Mouse (Mus musculus): ENCODE results near the gene Olfr781. TPM values are rescaled to one million over a fixed set of nuclear protein-coding genes. Genes with fewer than 3 reads are reported as not detected.
"Not testable (repeated sequence)": the region's sequence is repeated elsewhere in the genome, so short reads cannot be mapped to it uniquely, and the experiment has no call there.

Gene Olfr781
- polyA plus RNA-seq, 1 experiment = not detected

GRCm38 (mm10) chr10:129357307-129357706 is 28.7 kb downstream of the Olfr781 start:
- no peak overlapping the region for H3K4me3 ChIP-seq (ENCODE audit: low read depth, low read length)
- peaks cover 34% of the 10 kb centered on the region for H3K9me3 ChIP-seq (replicated peaks; ENCODE audit: control insufficient read depth, insufficient read depth, low read length, poor library complexity, severe bottlenecking)
- no peaks in the 10 kb centered on the region for H3K4me1 ChIP-seq (ENCODE audit: control insufficient read depth, insufficient read depth, low read length)
- no peak overlapping the region for H3K27ac ChIP-seq (ENCODE audit: insufficient read depth, low read length)
- no peak for TF ChIP-seq POLR2A (IDR thresholded peaks at IDR 0.05; ENCODE audit: insufficient read depth, low read length)
- TF ChIP-seq EP300 (IDR thresholded peaks at IDR 0.05; ENCODE audit: insufficient read depth, low read depth, low read length) = no peak
- no peak for TF ChIP-seq CTCF (IDR thresholded peaks at IDR 0.05; ENCODE audit: low read depth, low read length)
- H3K27me3 ChIP-seq (ENCODE audit: control insufficient read depth, insufficient read depth, low read length, poor library complexity, severe bottlenecking) = no peaks in the 10 kb centered on the region
- H3K9ac ChIP-seq (ENCODE audit: low read depth, poor library complexity, severe bottlenecking) = no peak overlapping the region
- no peaks in the 10 kb centered on the region for H3K36me3 ChIP-seq (ENCODE audit: control insufficient read depth, insufficient read depth, low read length, poor library complexity, severe bottlenecking)

- H3K4me1 ChIP-seq (ENCODE audit: control insufficient read depth, insufficient read depth, low read length); H3K27me3 ChIP-seq (ENCODE audit: control insufficient read depth, insufficient read depth, low read length, poor library complexity, severe bottlenecking); H3K27ac ChIP-seq (ENCODE audit: insufficient read depth, low read length); H3K4me3 ChIP-seq (ENCODE audit: low read depth, low read length); H3K36me3 ChIP-seq (ENCODE audit: control insufficient read depth, insufficient read depth, low read length, poor library complexity, severe bottlenecking); H3K9ac ChIP-seq (ENCODE audit: low read depth, poor library complexity, severe bottlenecking): not testable (repeated sequence)
- H3K9me3 ChIP-seq (replicated peaks; ENCODE audit: control insufficient read depth, insufficient read depth, low read length, poor library complexity, severe bottlenecking) = peaks cover 13% of the 10 kb centered on the region; the same call in 1 of the 2 replicates
Observed at GRCm38 (mm10) chr10:129374051-129374450, 45.4 kb downstream of the Olfr781 start.

Other genes with a start within 250 kb of the Olfr781 start
- not detected in 2 replicates for gene Olfr767, start 245.9 kb upstream of the Olfr781 start, polyA plus RNA-seq (2011; ENCODE audit: insufficient read depth, insufficient read length, low read depth, missing spikeins)
- gene Olfr768, start 229.5 kb upstream of the Olfr781 start, polyA plus RNA-seq (2011; ENCODE audit: insufficient read depth, insufficient read length, low read depth, missing spikeins) = not detected in 2 replicates
- gene Olfr769, start 211.0 kb upstream of the Olfr781 start, polyA plus RNA-seq (2011; ENCODE audit: insufficient read depth, insufficient read length, low read depth, missing spikeins) = not detected in 2 replicates
- gene Olfr770, start 189.9 kb upstream of the Olfr781 start, polyA plus RNA-seq (2011; ENCODE audit: insufficient read depth, insufficient read length, low read depth, missing spikeins) = not detected in 2 replicates
- not detected in 2 replicates for gene Olfr771, start 164.1 kb upstream of the Olfr781 start, polyA plus RNA-seq (2011; ENCODE audit: insufficient read depth, insufficient read length, low read depth, missing spikeins)
- not detected in 2 replicates for gene Olfr772, start 150.9 kb upstream of the Olfr781 start, polyA plus RNA-seq (2011; ENCODE audit: insufficient read depth, insufficient read length, low read depth, missing spikeins)
- not detected in 2 replicates for gene Olfr773, start 141.4 kb upstream of the Olfr781 start, polyA plus RNA-seq (2011; ENCODE audit: insufficient read depth, insufficient read length, low read depth, missing spikeins)
- not detected in 2 replicates for gene Olfr774, start 92.7 kb upstream of the Olfr781 start, polyA plus RNA-seq (2011; ENCODE audit: insufficient read depth, insufficient read length, low read depth, missing spikeins)
- gene Olfr775, start 80.4 kb upstream of the Olfr781 start, polyA plus RNA-seq (2011; ENCODE audit: insufficient read depth, insufficient read length, low read depth, missing spikeins) = not detected in 2 replicates
- gene Olfr776, start 69.7 kb upstream of the Olfr781 start, polyA plus RNA-seq (2011; ENCODE audit: insufficient read depth, insufficient read length, low read depth, missing spikeins) = not detected in 2 replicates
- not detected in 2 replicates for gene Olfr777, start 57.4 kb upstream of the Olfr781 start, polyA plus RNA-seq (2011; ENCODE audit: insufficient read depth, insufficient read length, low read depth, missing spikeins)
- not detected in 2 replicates for gene Olfr780, start 10.7 kb upstream of the Olfr781 start, polyA plus RNA-seq (2011; ENCODE audit: insufficient read depth, insufficient read length, low read depth, missing spikeins)
- not detected in 2 replicates for gene Olfr782, start 20.0 kb downstream of the Olfr781 start, polyA plus RNA-seq (2011; ENCODE audit: insufficient read depth, insufficient read length, low read depth, missing spikeins)
- gene Olfr784, start 55.2 kb downstream of the Olfr781 start, polyA plus RNA-seq (2011; ENCODE audit: insufficient read depth, insufficient read length, low read depth, missing spikeins) = not detected in 2 replicates
- not detected in 2 replicates for gene Olfr785, start 76.6 kb downstream of the Olfr781 start, polyA plus RNA-seq (2011; ENCODE audit: insufficient read depth, insufficient read length, low read depth, missing spikeins)
- not detected in 2 replicates for gene Olfr786, start 98.5 kb downstream of the Olfr781 start, polyA plus RNA-seq (2011; ENCODE audit: insufficient read depth, insufficient read length, low read depth, missing spikeins)
- 0.14 TPM in 1 of 2 replicates, not detected in the other for gene Olfr787, start 133.0 kb downstream of the Olfr781 start, polyA plus RNA-seq (2011; ENCODE audit: insufficient read depth, insufficient read length, low read depth, missing spikeins)
- gene Olfr788, start 142.1 kb downstream of the Olfr781 start, polyA plus RNA-seq (2011; ENCODE audit: insufficient read depth, insufficient read length, low read depth, missing spikeins) = not detected in 2 replicates
- not detected in 2 replicates for gene Olfr789, start 155.9 kb downstream of the Olfr781 start, polyA plus RNA-seq (2011; ENCODE audit: insufficient read depth, insufficient read length, low read depth, missing spikeins)
- not detected in 2 replicates for gene Olfr790, start 169.6 kb downstream of the Olfr781 start, polyA plus RNA-seq (2011; ENCODE audit: insufficient read depth, insufficient read length, low read depth, missing spikeins)
- not detected in 2 replicates for gene Olfr791, start 192.9 kb downstream of the Olfr781 start, polyA plus RNA-seq (2011; ENCODE audit: insufficient read depth, insufficient read length, low read depth, missing spikeins)
- not detected in 2 replicates for gene Olfr792, start 210.3 kb downstream of the Olfr781 start, polyA plus RNA-seq (2011; ENCODE audit: insufficient read depth, insufficient read length, low read depth, missing spikeins)
- gene Olfr794, start 238.8 kb downstream of the Olfr781 start, polyA plus RNA-seq (2011; ENCODE audit: insufficient read depth, insufficient read length, low read depth, missing spikeins) = 0.29 TPM in 1 of 2 replicates, not detected in the other